Mouse (Mus musculus): ENCODE data around the gene Dhx15.
"Not testable (repeated sequence)": the region's sequence is repeated elsewhere in the genome, so short reads cannot be mapped to it uniquely, and the experiment has no call there.

GRCm38 (mm10) chr5:52236585-52236984, 46.3 kb upstream of the Dhx15 start:
- TF ChIP-seq CTCF (IDR thresholded peaks at IDR 0.05; ENCODE audit: extremely low read depth, insufficient read depth, insufficient read length, insufficient replicate concordance); POLR2A (IDR thresholded peaks at IDR 0.05; ENCODE audit: low read depth, low read length): not testable (repeated sequence)
